In the genomic region with DNA sequence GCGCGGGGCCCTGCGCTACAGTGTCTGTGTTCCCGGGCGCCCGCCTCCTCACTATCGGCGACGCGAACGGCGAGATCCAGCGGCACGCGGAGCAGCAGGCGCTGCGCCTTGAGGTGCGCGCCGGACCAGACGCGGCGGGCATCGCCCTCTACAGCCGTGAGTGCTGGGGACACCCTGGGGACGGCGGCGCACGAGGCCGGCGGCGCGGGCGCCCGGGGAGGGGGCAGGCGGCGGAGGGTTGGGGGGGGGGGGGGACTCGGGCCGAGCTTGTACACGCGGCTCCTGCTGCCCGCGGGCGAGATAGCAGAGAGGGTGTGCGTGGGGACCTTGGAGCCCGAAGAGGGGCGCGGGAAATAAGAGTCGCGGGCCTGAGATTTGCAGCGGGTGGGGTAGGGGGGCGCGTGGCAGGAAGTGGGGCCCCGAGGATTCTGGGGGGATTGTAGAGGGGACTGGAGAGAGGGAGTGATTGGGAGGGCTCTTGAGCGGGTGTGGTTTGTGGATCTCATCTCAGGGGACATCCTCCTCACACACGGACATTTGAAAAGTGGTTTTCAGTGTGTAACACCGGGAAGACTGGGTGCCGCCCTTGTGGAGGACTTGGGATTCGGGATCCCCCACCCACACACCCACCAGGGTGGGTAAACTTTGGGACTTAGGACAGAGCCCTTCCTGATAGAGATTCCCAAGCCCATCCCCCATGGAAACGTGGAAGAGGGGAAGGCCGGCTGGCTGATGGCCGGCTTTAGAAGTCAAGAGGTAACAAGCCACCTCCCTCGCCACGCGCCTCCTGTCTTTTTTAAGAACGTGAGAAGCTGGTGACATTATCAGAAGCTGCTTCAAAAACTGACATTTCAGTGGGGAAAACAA, we compare ENCODE assay signal across 8 mouse cellular contexts. TPM values are rescaled to one million over a fixed set of nuclear protein-coding genes. Genes with fewer than 3 reads are reported as not detected.
A peak's percentile ranks its signal among the peaks of the same experiment; 100 is the strongest.
DNase-seq lines count a peak whose midpoint lies in the region; ATAC-seq and TF ChIP-seq lines count a peak whose summit lies in the region.

No protein-coding gene starts in this region.

- H3K4me2 ChIP-seq in embryonic facial prominence, embryonic 13.5 days, result peak overlapping the region; percentile 80
- H3K4me2 ChIP-seq in kidney, embryonic 14.5 days (replicated peaks; ENCODE audit: low read depth, low read length), result peak overlapping the region; percentile 64
- peak overlapping the region; percentile 89 for H3K4me2 ChIP-seq in liver, embryonic 13.5 days
- peak overlapping the region; percentile 81 for H3K4me2 ChIP-seq in neural tube, embryonic 12.5 days (replicated peaks)

- peak overlapping the region; percentile 99 for H3K27ac ChIP-seq in embryonic facial prominence, embryonic 13.5 days
- H3K27ac ChIP-seq in heart, embryonic 10.5 days, result peak overlapping the region; percentile 99
- H3K27ac ChIP-seq in kidney, embryonic 14.5 days (ENCODE audit: low read depth, low read length), result peak overlapping the region; percentile 98
- H3K27ac ChIP-seq in liver, embryonic 13.5 days, result peak overlapping the region; percentile 95
- peak overlapping the region; percentile 96 for H3K27ac ChIP-seq in neural tube, embryonic 12.5 days

- peaks cover 30% of the 10 kb centered on the region for H3K4me1 ChIP-seq in embryonic facial prominence, embryonic 13.5 days
- peaks cover 17% of the 10 kb centered on the region for H3K4me1 ChIP-seq in heart, embryonic 10.5 days
- H3K4me1 ChIP-seq in kidney, embryonic 14.5 days (ENCODE audit: control insufficient read depth, insufficient read depth, low read length), result peaks cover 16% of the 10 kb centered on the region; the same call in 1 of the 2 replicates
- peaks cover 51% of the 10 kb centered on the region for H3K4me1 ChIP-seq in liver, embryonic 13.5 days (replicated peaks)
- H3K4me1 ChIP-seq in neural tube, embryonic 12.5 days, result peaks cover 22% of the 10 kb centered on the region

- H3ac ChIP-seq in C2C12 (ENCODE audit: control insufficient read depth, insufficient read length, low read depth), result peak overlapping the region; percentile 96

- no peaks in the 10 kb centered on the region for H3K27me3 ChIP-seq in C2C12 (ENCODE audit: control insufficient read depth, insufficient read depth, insufficient read length)
- no peaks in the 10 kb centered on the region for H3K27me3 ChIP-seq in embryonic facial prominence, embryonic 13.5 days
- no peaks in the 10 kb centered on the region for H3K27me3 ChIP-seq in heart, embryonic 10.5 days (ENCODE audit: insufficient read depth, poor library complexity, severe bottlenecking)
- H3K27me3 ChIP-seq in kidney, embryonic 14.5 days (ENCODE audit: control insufficient read depth, insufficient read depth, low read length), result no peaks in the 10 kb centered on the region
- no peaks in the 10 kb centered on the region for H3K27me3 ChIP-seq in liver, embryonic 13.5 days
- no peaks in the 10 kb centered on the region for H3K27me3 ChIP-seq in neural tube, embryonic 12.5 days (replicated peaks)

- peak; percentile 73 for DNase-seq in adrenal gland, postnatal 10 days
- DNase-seq in heart, embryonic 10.5 days (ENCODE audit: low spot score), result peak; percentile 86
- peak; percentile 59 for DNase-seq in liver, embryonic 13.5 days
- DNase-seq in thymus, postnatal 14 days, result peak; percentile 66

- TF ChIP-seq CTCF in C2C12 (IDR thresholded peaks at IDR 0.05; ENCODE audit: control insufficient read depth, insufficient read depth, insufficient read length), result peak; percentile 38

- no peaks in the 10 kb centered on the region for H3K9me3 ChIP-seq in embryonic facial prominence, embryonic 13.5 days
- H3K9me3 ChIP-seq in heart, embryonic 10.5 days, result no peaks in the 10 kb centered on the region
- no peaks in the 10 kb centered on the region for H3K9me3 ChIP-seq in kidney, embryonic 14.5 days (ENCODE audit: control insufficient read depth, low read length)
- H3K9me3 ChIP-seq in liver, embryonic 13.5 days (replicated peaks), result no peaks in the 10 kb centered on the region
- no peaks in the 10 kb centered on the region for H3K9me3 ChIP-seq in neural tube, embryonic 12.5 days

- peak overlapping the region; percentile 98 for H3K9ac ChIP-seq in embryonic facial prominence, embryonic 13.5 days
- H3K9ac ChIP-seq in kidney, embryonic 14.5 days (ENCODE audit: low read depth, low read length), result peak overlapping the region; percentile 99
- peak overlapping the region; percentile 98 for H3K9ac ChIP-seq in liver, embryonic 13.5 days
- H3K9ac ChIP-seq in neural tube, embryonic 12.5 days, result peak overlapping the region; percentile 93

- H3K79me3 ChIP-seq in C2C12 (ENCODE audit: low read depth), result peaks cover 45% of the 10 kb centered on the region

- H3K79me2 ChIP-seq in C2C12 (ENCODE audit: control insufficient read depth, insufficient read depth), result peaks cover 52% of the 10 kb centered on the region

- H3K36me3 ChIP-seq in C2C12 (ENCODE audit: control insufficient read depth, insufficient read depth), result peaks cover 22% of the 10 kb centered on the region
- H3K36me3 ChIP-seq in embryonic facial prominence, embryonic 13.5 days, result peaks cover 17% of the 10 kb centered on the region
- H3K36me3 ChIP-seq in heart, embryonic 10.5 days, result peaks cover 20% of the 10 kb centered on the region
- H3K36me3 ChIP-seq in kidney, embryonic 14.5 days (ENCODE audit: control insufficient read depth, insufficient read depth, low read length), result peaks cover 22% of the 10 kb centered on the region; the same call in 1 of the 2 replicates
- H3K36me3 ChIP-seq in liver, embryonic 13.5 days, result peaks cover 25% of the 10 kb centered on the region
- H3K36me3 ChIP-seq in neural tube, embryonic 12.5 days, result peaks cover 16% of the 10 kb centered on the region

- ATAC-seq in embryonic facial prominence, embryonic 13.5 days (ENCODE audit: insufficient number of reproducible peaks, insufficient read depth, low FRiP score, low TSS enrichment, low read depth), result peak; percentile 0; the same call in 1 of the 2 replicates
- ATAC-seq in kidney, embryonic 14.5 days (ENCODE audit: low FRiP score, low TSS enrichment), result peak; percentile 26
- peak; percentile 25 for ATAC-seq in liver, embryonic 13.5 days (ENCODE audit: low read depth)
- peak; percentile 18 for ATAC-seq in neural tube, embryonic 12.5 days (ENCODE audit: low FRiP score, low read depth)

- WGBS in embryonic facial prominence, embryonic 13.5 days, result under 1% methylated on average over 58 of the region's 66 CpGs
- WGBS in heart, embryonic 10.5 days, result 2% methylated on average over 63 of the region's 66 CpGs
- WGBS in kidney, embryonic 14.5 days, result under 1% methylated on average over 50 of the region's 66 CpGs
- under 1% methylated on average over 58 of the region's 66 CpGs for WGBS in liver, embryonic 13.5 days (ENCODE audit: insufficient replicate concordance)
- WGBS in neural tube, embryonic 12.5 days, result 1% methylated on average over 57 of the region's 66 CpGs

- H3K4me3 ChIP-seq in C2C12 (ENCODE audit: insufficient read depth, poor library complexity, severe bottlenecking), result peak overlapping the region; percentile 55
- H3K4me3 ChIP-seq in embryonic facial prominence, embryonic 13.5 days, result peak overlapping the region; percentile 81
- peak overlapping the region; percentile 87 for H3K4me3 ChIP-seq in heart, embryonic 10.5 days
- H3K4me3 ChIP-seq in kidney, embryonic 14.5 days (ENCODE audit: low read length), result peak overlapping the region; percentile 84
- peak overlapping the region; percentile 85 for H3K4me3 ChIP-seq in liver, embryonic 13.5 days (replicated peaks)
- peak overlapping the region; percentile 83 for H3K4me3 ChIP-seq in neural tube, embryonic 12.5 days

RNA-seq across cellular contexts. Expression of a gene that starts 0.6 kb away (rescaled TPM):
- 69.9 TPM for polyA plus RNA-seq in C2C12 (2012; fragmentation: generic; extraction: Trizol)
- 10 to 100 TPM; 45.1 to 65.4 TPM for total RNA-seq in adrenal gland, postnatal 10 days (2021)
- polyA plus RNA-seq in embryonic facial prominence, embryonic 13.5 days (2015; fragmentation: Nextera tagmentation; extraction: Ambion mirVana), result 46.2 and 47.1 TPM in 2 replicates
- polyA plus RNA-seq in heart, embryonic 10.5 days (2016; fragmentation: Nextera tagmentation; extraction: Ambion mirVana), result 49.0 and 59.6 TPM in 2 replicates
- 46.9 and 60.3 TPM in 2 replicates for polyA plus RNA-seq in kidney, embryonic 14.5 days (2014; fragmentation: Nextera tagmentation; extraction: Ambion mirVana)
- polyA plus RNA-seq in liver, embryonic 13.5 days (2015; fragmentation: Nextera tagmentation; extraction: Ambion mirVana), result 15.5 and 16.9 TPM in 2 replicates
- polyA plus RNA-seq in neural tube, embryonic 12.5 days (2016; fragmentation: Nextera tagmentation; extraction: Ambion mirVana), result 64.4 and 77.4 TPM in 2 replicates

RNA-seq across cellular contexts. Expression of a gene that starts 21.3 kb away (rescaled TPM):
- polyA plus RNA-seq in C2C12 (2012; fragmentation: generic; extraction: Trizol), result 0.19 TPM
- 1 to 10 TPM; 4.2 to 4.7 TPM for total RNA-seq in adrenal gland, postnatal 10 days (2021)
- 6.2 and 7.3 TPM in 2 replicates for polyA plus RNA-seq in embryonic facial prominence, embryonic 13.5 days (2015; fragmentation: Nextera tagmentation; extraction: Ambion mirVana)
- 1.3 and 2.5 TPM in 2 replicates for polyA plus RNA-seq in heart, embryonic 10.5 days (2016; fragmentation: Nextera tagmentation; extraction: Ambion mirVana)
- 3.8 and 4.8 TPM in 2 replicates for polyA plus RNA-seq in kidney, embryonic 14.5 days (2014; fragmentation: Nextera tagmentation; extraction: Ambion mirVana)
- 3.5 and 4.1 TPM in 2 replicates for polyA plus RNA-seq in liver, embryonic 13.5 days (2015; fragmentation: Nextera tagmentation; extraction: Ambion mirVana)
- polyA plus RNA-seq in neural tube, embryonic 12.5 days (2016; fragmentation: Nextera tagmentation; extraction: Ambion mirVana), result 4.5 and 4.7 TPM in 2 replicates

RNA-seq across cellular contexts. Expression of a gene that starts 37.3 kb away (rescaled TPM):
- 100 TPM for polyA plus RNA-seq in C2C12 (2012; fragmentation: generic; extraction: Trizol)
- total RNA-seq in adrenal gland, postnatal 10 days (2021), result 10 to 100 TPM; 30.3 to 30.4 TPM
- 112 and 123 TPM in 2 replicates for polyA plus RNA-seq in embryonic facial prominence, embryonic 13.5 days (2015; fragmentation: Nextera tagmentation; extraction: Ambion mirVana)
- 119 and 134 TPM in 2 replicates for polyA plus RNA-seq in heart, embryonic 10.5 days (2016; fragmentation: Nextera tagmentation; extraction: Ambion mirVana)
- polyA plus RNA-seq in kidney, embryonic 14.5 days (2014; fragmentation: Nextera tagmentation; extraction: Ambion mirVana), result 118 and 156 TPM in 2 replicates
- polyA plus RNA-seq in liver, embryonic 13.5 days (2015; fragmentation: Nextera tagmentation; extraction: Ambion mirVana), result 36.9 and 38.5 TPM in 2 replicates
- polyA plus RNA-seq in neural tube, embryonic 12.5 days (2016; fragmentation: Nextera tagmentation; extraction: Ambion mirVana), result 67.3 and 69.1 TPM in 2 replicates

RNA-seq across cellular contexts. Expression of a gene that starts 45.2 kb away (rescaled TPM):
- polyA plus RNA-seq in C2C12 (2012; fragmentation: generic; extraction: Trizol), result 20.8 TPM
- total RNA-seq in adrenal gland, postnatal 10 days (2021), result 10 to 100 TPM; 46.3 to 48.3 TPM
- polyA plus RNA-seq in embryonic facial prominence, embryonic 13.5 days (2015; fragmentation: Nextera tagmentation; extraction: Ambion mirVana), result 30.4 and 32.1 TPM in 2 replicates
- 27.4 and 33.3 TPM in 2 replicates for polyA plus RNA-seq in heart, embryonic 10.5 days (2016; fragmentation: Nextera tagmentation; extraction: Ambion mirVana)
- polyA plus RNA-seq in kidney, embryonic 14.5 days (2014; fragmentation: Nextera tagmentation; extraction: Ambion mirVana), result 27.0 and 41.3 TPM in 2 replicates
- 17.7 and 21.5 TPM in 2 replicates for polyA plus RNA-seq in liver, embryonic 13.5 days (2015; fragmentation: Nextera tagmentation; extraction: Ambion mirVana)
- 58.2 and 62.4 TPM in 2 replicates for polyA plus RNA-seq in neural tube, embryonic 12.5 days (2016; fragmentation: Nextera tagmentation; extraction: Ambion mirVana)

RNA-seq across cellular contexts. Expression of a gene that starts 45.3 kb away (rescaled TPM):
- 12.5 TPM for polyA plus RNA-seq in C2C12 (2012; fragmentation: generic; extraction: Trizol)
- 10 to 100 TPM; 22.9 to 25.1 TPM for total RNA-seq in adrenal gland, postnatal 10 days (2021)
- polyA plus RNA-seq in embryonic facial prominence, embryonic 13.5 days (2015; fragmentation: Nextera tagmentation; extraction: Ambion mirVana), result 23.8 and 27.8 TPM in 2 replicates
- polyA plus RNA-seq in heart, embryonic 10.5 days (2016; fragmentation: Nextera tagmentation; extraction: Ambion mirVana), result 17.1 and 22.8 TPM in 2 replicates
- polyA plus RNA-seq in kidney, embryonic 14.5 days (2014; fragmentation: Nextera tagmentation; extraction: Ambion mirVana), result 23.4 and 24.0 TPM in 2 replicates
- 8.8 and 10.2 TPM in 2 replicates for polyA plus RNA-seq in liver, embryonic 13.5 days (2015; fragmentation: Nextera tagmentation; extraction: Ambion mirVana)
- polyA plus RNA-seq in neural tube, embryonic 12.5 days (2016; fragmentation: Nextera tagmentation; extraction: Ambion mirVana), result 22.0 and 22.1 TPM in 2 replicates

Comparison
In these comparisons a context has a peak if more than half of its experiments do, and no peak if none do; other contexts are left out.
1. Peak in every context shown above with its lines: DNase-seq, ATAC-seq, H3K4me3 ChIP-seq and H3K27ac ChIP-seq.